Mouse (Mus musculus) limb, embryonic 13.5 days (tissue): ENCODE data around the gene Camk1. TPM values are rescaled to one million over a fixed set of nuclear protein-coding genes. Genes with fewer than 3 reads are reported as not detected.

Experiments
- ATAC-seq: fragments of 200-750 bp; cut with Nextera tagmentation; 2 replicates; pipeline ENCODE4 v1.8.0; 2017; ENCODE audit warnings: low read depth, moderate number of reproducible peaks, moderate TSS enrichment; ENCODE audit not compliant: low FRiP score
- H3K27ac ChIP-seq: fragments of 300-500 bp; sonication (generic); 2 replicates; pipeline ENCODE4 v1.5.1; 2015; ENCODE audit warnings: inconsistent platforms, mild to moderate bottlenecking, moderate library complexity
- H3K27me3 ChIP-seq: fragments of 300-500 bp; sonication (generic); 2 replicates; pipeline ENCODE4 v1.6.1; 2015; ENCODE audit warnings: mild to moderate bottlenecking, inconsistent platforms
- H3K36me3 ChIP-seq: fragments of 300-500 bp; sonication (generic); 2 replicates; pipeline ENCODE4 v1.6.1; 2015; ENCODE audit warnings: inconsistent platforms, mild to moderate bottlenecking, moderate library complexity
- H3K4me1 ChIP-seq: fragments of 300-500 bp; sonication (generic); 2 replicates; pipeline ENCODE4 v1.6.1; 2015; ENCODE audit warnings: inconsistent platforms
- H3K4me2 ChIP-seq: fragments of 300-500 bp; sonication (generic); replicated peaks from 2 replicates; pipeline ENCODE4 v1.6.1; 2015; ENCODE audit warnings: inconsistent platforms, mild to moderate bottlenecking, moderate library complexity
- H3K4me3 ChIP-seq: fragments of 300-500 bp; sonication (generic); 2 replicates; pipeline ENCODE4 v1.5.1; 2015; ENCODE audit warnings: moderate library complexity, mild to moderate bottlenecking, inconsistent platforms
- H3K9ac ChIP-seq: fragments of 300-500 bp; sonication (generic); 2 replicates; pipeline ENCODE4 v1.6.1; 2015; ENCODE audit warnings: mild to moderate bottlenecking, inconsistent platforms
- H3K9me3 ChIP-seq: fragments of 300-500 bp; sonication (generic); 2 replicates; pipeline ENCODE4 v1.6.1; 2016; ENCODE audit warnings: inconsistent platforms
- WGBS: fragments of 180-500 bp; shearing (Covaris S2); methylation state at CpG from one replicate; pipeline ENCODE4 v1.1.7; 2015; 5-methylcytosine and 5-hydroxymethylcytosine counted together
- polyA plus RNA-seq: library from polyadenylated mRNA; unstranded; fragments of >200 nt; fragmentation: Nextera tagmentation; extraction: Ambion mirVana; gene quantifications from 2 replicates; pipeline ENCODE4 v1.2.1, GENCODE M21; 2015

The Camk1 gene
- polyA plus RNA-seq, 1 experiment from 2014 or later, result 100 TPM

- WGBS, result 72% methylated on average over 6 of the region's 6 CpGs
- peaks cover 8% of the 10 kb centered on the region for H3K27me3 ChIP-seq
Observed at GRCm38 (mm10) chr6:113290346-113290745, 53.4 kb downstream of the Camk1 start.

GRCm38 (mm10) chr6:113289346-113289745 lies 54.4 kb downstream of the Camk1 start:
- no peak for ATAC-seq
- Histone ChIP-seq H3K9me3 (no peaks in the 10 kb centered on the region), H3K4me1 (no peaks in the 10 kb centered on the region)

More at GRCm38 (mm10) chr6:113290346-113290745, 53.4 kb downstream of the Camk1 start:
- Histone ChIP-seq H3K27ac (no peak overlapping the region), H3K4me3 (no peak overlapping the region), H3K9me3 (no peaks in the 10 kb centered on the region), H3K4me1 (no peaks in the 10 kb centered on the region), H3K36me3 (no peaks in the 10 kb centered on the region), H3K9ac (no peak overlapping the region), H3K4me2 (no peak overlapping the region)
- no peak for ATAC-seq

GRCm38 (mm10) chr6:113287236-113287635 lies 56.5 kb downstream of the Camk1 start:
- Histone ChIP-seq H3K4me2 (no peak overlapping the region), H3K4me1 (peaks cover 4% of the 10 kb centered on the region), H3K27me3 (peaks cover 39% of the 10 kb centered on the region), H3K9ac (no peak overlapping the region), H3K36me3 (no peaks in the 10 kb centered on the region), H3K27ac (no peak overlapping the region), H3K9me3 (no peaks in the 10 kb centered on the region), H3K4me3 (no peak overlapping the region)
- WGBS, result 67% methylated on average over 4 of the region's 4 CpGs
- ATAC-seq, result no peak

More at GRCm38 (mm10) chr6:113289346-113289745, 54.4 kb downstream of the Camk1 start:
- 89% methylated on average over 15 of the region's 15 CpGs for WGBS
- peaks cover 18% of the 10 kb centered on the region for H3K27me3 ChIP-seq
- no peak overlapping the region for H3K4me3 ChIP-seq
- no peak overlapping the region for H3K9ac ChIP-seq
- no peak overlapping the region for H3K27ac ChIP-seq
- H3K36me3 ChIP-seq, result no peaks in the 10 kb centered on the region
- no peak overlapping the region for H3K4me2 ChIP-seq

- Histone ChIP-seq H3K4me1 (peaks cover 6% of the 10 kb centered on the region), H3K9ac (no peak overlapping the region), H3K27ac (no peak overlapping the region), H3K4me2 (no peak overlapping the region), H3K9me3 (no peaks in the 10 kb centered on the region), H3K27me3 (peaks cover 48% of the 10 kb centered on the region), H3K4me3 (no peak overlapping the region), H3K36me3 (no peaks in the 10 kb centered on the region)
- 70% methylated on average over 1 of the region's 1 CpGs for WGBS
- no peak for ATAC-seq
Observed at GRCm38 (mm10) chr6:113286316-113286715, 57.5 kb downstream of the Camk1 start.

GRCm38 (mm10) chr6:113284931-113285330 lies 58.9 kb downstream of the Camk1 start:
- ATAC-seq, result no peak
- H3K9ac ChIP-seq, result no peak overlapping the region
- H3K9me3 ChIP-seq, result no peaks in the 10 kb centered on the region
- no peak overlapping the region for H3K4me2 ChIP-seq
- H3K4me1 ChIP-seq, result peaks cover 6% of the 10 kb centered on the region
- no peak overlapping the region for H3K4me3 ChIP-seq
- peaks cover 50% of the 10 kb centered on the region for H3K27me3 ChIP-seq
- H3K36me3 ChIP-seq, result peaks cover 12% of the 10 kb centered on the region
- H3K27ac ChIP-seq, result no peak overlapping the region
- WGBS, result 68% methylated on average over 3 of the region's 3 CpGs

Other genes with a start within 250 kb of the Camk1 start
- gene Lhfpl4, start 148.6 kb downstream of the Camk1 start, polyA plus RNA-seq, result 0.80 and 1.1 TPM in 2 replicates
- gene Mtmr14, start 106.1 kb downstream of the Camk1 start, polyA plus RNA-seq, result 34.8 and 37.8 TPM in 2 replicates
- gene Cpne9, start 61.7 kb downstream of the Camk1 start, polyA plus RNA-seq, result 0.32 and 0.38 TPM in 2 replicates
- 19.2 and 19.3 TPM in 2 replicates for gene Brpf1, start 36.8 kb downstream of the Camk1 start, polyA plus RNA-seq
- 14.7 and 15.7 TPM in 2 replicates for gene Ogg1, start 17.0 kb downstream of the Camk1 start, polyA plus RNA-seq
- gene Tada3, start 33.9 kb upstream of the Camk1 start, polyA plus RNA-seq, result 44.8 and 46.8 TPM in 2 replicates
- gene Arpc4, start 34.1 kb upstream of the Camk1 start, polyA plus RNA-seq, result 384 and 391 TPM in 2 replicates
- 5.1 and 7.3 TPM in 2 replicates for gene Ttll3, start 45.3 kb upstream of the Camk1 start, polyA plus RNA-seq
- gene Rpusd3, start 75.4 kb upstream of the Camk1 start, polyA plus RNA-seq, result 27.1 and 27.3 TPM in 2 replicates
- gene Cidec, start 91.8 kb upstream of the Camk1 start, polyA plus RNA-seq, result not detected in 2 replicates
- 88.2 and 89.7 TPM in 2 replicates for gene Jagn1, start 98.6 kb upstream of the Camk1 start, polyA plus RNA-seq
- 6.5 and 6.6 TPM in 2 replicates for gene Il17re, start 114.5 kb upstream of the Camk1 start, polyA plus RNA-seq
- gene Il17rc, start 127.4 kb upstream of the Camk1 start, polyA plus RNA-seq, result 9.9 and 10.5 TPM in 2 replicates
- 14.9 and 17.1 TPM in 2 replicates for gene Creld1, start 139.3 kb upstream of the Camk1 start, polyA plus RNA-seq
- 0.94 and 1.2 TPM in 2 replicates for gene Prrt3, start 157.9 kb upstream of the Camk1 start, polyA plus RNA-seq
- gene Emc3, start 187.7 kb upstream of the Camk1 start, polyA plus RNA-seq, result 94.0 and 98.4 TPM in 2 replicates
- gene Fancd2, start 187.7 kb upstream of the Camk1 start, polyA plus RNA-seq, result 11.6 and 11.7 TPM in 2 replicates